Comparison of ENCODE assay signal across 22 mouse cellular contexts in the genomic region with DNA sequence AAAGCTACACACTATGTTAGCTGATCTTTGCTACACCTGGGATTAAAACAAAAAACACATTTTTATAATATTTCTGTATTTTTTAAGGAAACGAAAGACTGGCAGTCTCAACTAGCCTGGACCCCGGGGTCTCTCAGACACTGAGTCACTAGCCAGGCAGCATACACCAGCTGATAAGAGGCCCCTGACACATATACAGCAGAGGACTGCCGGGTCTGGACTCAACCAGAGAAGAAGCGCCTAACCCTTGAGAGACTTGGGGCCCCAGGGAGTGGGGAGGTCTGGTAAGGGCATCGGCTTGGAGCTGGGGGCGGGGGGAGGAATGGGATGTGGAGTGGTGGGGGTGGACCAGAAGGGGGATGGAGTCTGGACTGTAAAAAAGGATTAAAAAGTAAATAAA.
"Had no signal": no experiment of that assay in that cellular context is flagged by ENCODE, and none has a peak within 500 bp of the region (broad histone marks: within the 10 kb centered on the region; RNA-seq: fewer than 3 reads in every experiment).

No protein-coding gene starts in this region.

- H3K27ac ChIP-seq: layer of hippocampus, adult 2 months; left cerebral cortex, adult 2 months; lung, embryonic 15.5 days; stomach, postnatal 0 days had no signal

- H3K27me3 ChIP-seq: lung, embryonic 15.5 days; megakaryocyte, embryonic 14.5 days had no signal

- H3K9me3 ChIP-seq: lung, embryonic 15.5 days had no signal

- H3K36me3 ChIP-seq: lung, embryonic 15.5 days had no signal

- H3K4me1 ChIP-seq: lung, embryonic 15.5 days had no signal

- H3K4me3 ChIP-seq: layer of hippocampus, adult 2 months; left cerebral cortex, adult 2 months; lung, embryonic 15.5 days; megakaryocyte, embryonic 14.5 days had no signal

- H3K4me2 ChIP-seq: lung, embryonic 15.5 days; midbrain, embryonic 11.5 days had no signal

- H3K9ac ChIP-seq: lung, embryonic 15.5 days had no signal

- DNase-seq: kidney, adult 18-20 months; kidney, adult 9 months; kidney, postnatal 14 days; kidney, postnatal 4 days; layer of hippocampus, postnatal 36 days; lung, adult 18-20 months; lung, postnatal 10 days; lung, postnatal 36 days; midbrain, embryonic 14.5 days; right cerebral cortex, adult 18-20 months; right cerebral cortex, postnatal 14 days; right cerebral cortex, postnatal 4 days; thymus, adult 2 months; thymus, postnatal 14 days; thymus, postnatal 4 days had no signal

- ATAC-seq: intestine, embryonic 16.5 days had no signal
